Mouse (Mus musculus) heart, embryonic 12.5 days (tissue): ENCODE data around the gene Birc5. TPM values are rescaled to one million over a fixed set of nuclear protein-coding genes. Genes with fewer than 3 reads are reported as not detected.

Experiments
- ATAC-seq: fragments of 200-750 bp; cut with Nextera tagmentation; 2 replicates; pipeline ENCODE4 v1.8.0; 2017; ENCODE audit warnings: moderate TSS enrichment, moderate library complexity; ENCODE audit not compliant: insufficient number of reproducible peaks, low FRiP score
- H3K27ac ChIP-seq: fragments of 300-500 bp; sonication (generic); 2 replicates; pipeline ENCODE4 v1.5.1; 2016; ENCODE audit warnings: mild to moderate bottlenecking, moderate library complexity; ENCODE audit not compliant: poor library complexity, severe bottlenecking
- H3K27me3 ChIP-seq: fragments of 300-500 bp; sonication (generic); replicated peaks from 2 replicates; pipeline ENCODE4 v1.6.1; 2016; ENCODE audit warnings: mild to moderate bottlenecking, moderate library complexity
- H3K36me3 ChIP-seq: fragments of 300-500 bp; sonication (generic); 2 replicates; pipeline ENCODE4 v1.6.1; 2016; ENCODE audit warnings: mild to moderate bottlenecking, moderate library complexity
- H3K4me1 ChIP-seq: fragments of 300-500 bp; sonication (generic); replicated peaks from 2 replicates; pipeline ENCODE4 v1.6.1; 2016; ENCODE audit warnings: mild to moderate bottlenecking
- H3K4me2 ChIP-seq: fragments of 300-500 bp; sonication (generic); 2 replicates; pipeline ENCODE4 v1.6.1; 2016; ENCODE audit warnings: mild to moderate bottlenecking, moderate library complexity
- H3K4me3 ChIP-seq: fragments of 300-500 bp; sonication (generic); 2 replicates; pipeline ENCODE4 v1.5.1; 2016; ENCODE audit warnings: mild to moderate bottlenecking
- H3K9ac ChIP-seq: fragments of 300-500 bp; sonication (generic); 2 replicates; pipeline ENCODE4 v1.6.1; 2016; ENCODE audit warnings: mild to moderate bottlenecking, moderate library complexity
- H3K9me3 ChIP-seq: fragments of 300-500 bp; sonication (generic); replicated peaks from 2 replicates; pipeline ENCODE4 v1.6.1; 2016; ENCODE audit warnings: mild to moderate bottlenecking, moderate library complexity
- WGBS: fragments of 180-500 bp; shearing (Covaris S2); methylation state at CpG from one replicate; pipeline ENCODE4 v1.1.7; 2016; 5-methylcytosine and 5-hydroxymethylcytosine counted together
- polyA plus RNA-seq: library from polyadenylated mRNA; unstranded; fragments of >200 nt; fragmentation: Nextera tagmentation; extraction: Ambion mirVana; gene quantifications from 2 replicates; pipeline ENCODE4 v1.2.1, GENCODE M21; 2016

The Birc5 gene
- polyA plus RNA-seq, 1 experiment from 2014 or later: 250 TPM

GRCm38 (mm10) chr11:117886000-117886399, 36.9 kb downstream of the Birc5 start:
- Histone ChIP-seq H3K4me3 (no peak overlapping the region), H3K4me2 (no peak overlapping the region), H3K36me3 (no peaks in the 10 kb centered on the region), H3K9me3 (no peaks in the 10 kb centered on the region), H3K4me1 (peaks cover 56% of the 10 kb centered on the region), H3K27me3 (0 out of 2 replicates have a peak, but pooled peaks cover 11% of the 10 kb centered on the region), H3K27ac (no peak overlapping the region), H3K9ac (no peak overlapping the region)
- ATAC-seq: no peak
- 47% methylated on average over 5 of the region's 5 CpGs for WGBS

- peaks cover 44% of the 10 kb centered on the region for H3K4me1 ChIP-seq
- H3K9me3 ChIP-seq: no peaks in the 10 kb centered on the region
- ATAC-seq: no peak
- 0 out of 2 replicates have a peak, but pooled peaks cover 16% of the 10 kb centered on the region for H3K27me3 ChIP-seq
- peak overlapping the region; percentile 65 for H3K4me2 ChIP-seq
- peak overlapping the region; percentile 35 for H3K4me3 ChIP-seq
- WGBS: 25% methylated on average over 20 of the region's 20 CpGs
- no peaks in the 10 kb centered on the region for H3K36me3 ChIP-seq
- no peak overlapping the region for H3K27ac ChIP-seq
- H3K9ac ChIP-seq: peak overlapping the region; percentile 55
These were observed 39.3 kb downstream of the Birc5 start for GRCm38 (mm10) chr11:117888168-117888852.

GRCm38 (mm10) chr11:117888853-117889822, 40.1 kb downstream of the Birc5 start:
- no peak for ATAC-seq
- no peak overlapping the region for H3K27ac ChIP-seq
- H3K9ac ChIP-seq: peak overlapping the region; percentile 55
- H3K36me3 ChIP-seq: no peaks in the 10 kb centered on the region
- H3K4me1 ChIP-seq: peaks cover 44% of the 10 kb centered on the region
- 8% methylated on average over 30 of the region's 33 CpGs for WGBS
- peak overlapping the region; percentile 35 for H3K4me3 ChIP-seq
- 0 out of 2 replicates have a peak, but pooled peaks cover 16% of the 10 kb centered on the region for H3K27me3 ChIP-seq
- H3K4me2 ChIP-seq: peak overlapping the region; percentile 65
- no peaks in the 10 kb centered on the region for H3K9me3 ChIP-seq

GRCm38 (mm10) chr11:117889887-117890340, 40.9 kb downstream of the Birc5 start:
- no peak for ATAC-seq

GRCm38 (mm10) chr11:117890519-117891282, 41.6 kb downstream of the Birc5 start:
- 0 out of 2 replicates have a peak, but pooled peaks cover 16% of the 10 kb centered on the region for H3K27me3 ChIP-seq
- peak overlapping the region; percentile 3; the same call in 1 of the 2 replicates for H3K4me2 ChIP-seq
- H3K36me3 ChIP-seq: no peaks in the 10 kb centered on the region
- 14% methylated on average over 13 of the region's 13 CpGs for WGBS
- peaks cover 44% of the 10 kb centered on the region for H3K4me1 ChIP-seq
- no peak; the same call in 1 of the 2 replicates for ATAC-seq
- no peak overlapping the region for H3K4me3 ChIP-seq
- no peak overlapping the region for H3K27ac ChIP-seq
- H3K9ac ChIP-seq: peak overlapping the region; percentile 4
- no peaks in the 10 kb centered on the region for H3K9me3 ChIP-seq

More at GRCm38 (mm10) chr11:117889887-117890340, 40.9 kb downstream of the Birc5 start:
- H3K4me1 ChIP-seq: peaks cover 44% of the 10 kb centered on the region
- peak overlapping the region; percentile 65 for H3K4me2 ChIP-seq
- no peak overlapping the region for H3K27ac ChIP-seq
- no peaks in the 10 kb centered on the region for H3K36me3 ChIP-seq
- peak overlapping the region; percentile 55 for H3K9ac ChIP-seq
- H3K9me3 ChIP-seq: no peaks in the 10 kb centered on the region
- 0 out of 2 replicates have a peak, but pooled peaks cover 16% of the 10 kb centered on the region for H3K27me3 ChIP-seq
- 16% methylated on average over 11 of the region's 11 CpGs for WGBS
- no peak overlapping the region for H3K4me3 ChIP-seq

GRCm38 (mm10) chr11:117891581-117892175, 42.6 kb downstream of the Birc5 start:
- Histone ChIP-seq H3K4me1 (peaks cover 39% of the 10 kb centered on the region), H3K4me3 (no peak overlapping the region), H3K27me3 (0 out of 2 replicates have a peak, but pooled peaks cover 16% of the 10 kb centered on the region), H3K9ac (peak overlapping the region; percentile 4; the same call in 1 of the 2 replicates), H3K27ac (no peak overlapping the region), H3K9me3 (no peaks in the 10 kb centered on the region), H3K4me2 (no peak overlapping the region), H3K36me3 (no peaks in the 10 kb centered on the region)
- WGBS: 88% methylated on average over 19 of the region's 19 CpGs
- no peak for ATAC-seq

DNA sequence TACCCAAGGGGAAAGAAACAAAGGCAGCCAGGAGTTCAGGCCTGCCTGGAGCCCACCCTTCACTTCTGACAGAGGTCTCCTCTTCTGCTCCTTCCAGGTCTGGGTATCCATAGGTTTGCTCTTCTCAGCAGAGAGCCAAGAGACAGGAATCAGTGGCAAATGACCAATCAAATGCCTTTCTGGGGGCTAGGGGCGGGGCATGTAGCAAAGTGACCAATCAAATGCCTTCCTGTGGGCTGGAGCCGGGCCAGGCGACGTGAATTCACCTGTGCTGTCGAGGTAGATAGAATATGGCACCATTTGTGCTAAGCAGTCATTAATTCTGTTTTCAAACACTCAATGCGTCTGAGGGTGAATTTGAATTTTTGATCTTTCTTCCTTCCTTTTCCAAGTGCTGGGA, 43.1 kb downstream of the Birc5 start:
- Histone ChIP-seq H3K4me2 (no peak overlapping the region), H3K4me1 (peaks cover 41% of the 10 kb centered on the region), H3K9ac (no peak overlapping the region), H3K27ac (no peak overlapping the region), H3K9me3 (no peaks in the 10 kb centered on the region), H3K36me3 (no peaks in the 10 kb centered on the region), H3K4me3 (no peak overlapping the region), H3K27me3 (0 out of 2 replicates have a peak, but pooled peaks cover 16% of the 10 kb centered on the region)
- ATAC-seq: no peak
- 61% methylated on average over 6 of the region's 6 CpGs for WGBS

GRCm38 (mm10) chr11:117894676-117895075, 45.6 kb downstream of the Birc5 start:
- Histone ChIP-seq H3K4me1 (peaks cover 27% of the 10 kb centered on the region), H3K27ac (no peak overlapping the region), H3K36me3 (no peaks in the 10 kb centered on the region), H3K9ac (no peak overlapping the region), H3K9me3 (no peaks in the 10 kb centered on the region), H3K4me3 (no peak overlapping the region), H3K4me2 (no peak overlapping the region), H3K27me3 (0 out of 2 replicates have a peak, but pooled peaks cover 7% of the 10 kb centered on the region)
- WGBS: 57% methylated on average over 10 of the region's 10 CpGs
- ATAC-seq: no peak

DNA sequence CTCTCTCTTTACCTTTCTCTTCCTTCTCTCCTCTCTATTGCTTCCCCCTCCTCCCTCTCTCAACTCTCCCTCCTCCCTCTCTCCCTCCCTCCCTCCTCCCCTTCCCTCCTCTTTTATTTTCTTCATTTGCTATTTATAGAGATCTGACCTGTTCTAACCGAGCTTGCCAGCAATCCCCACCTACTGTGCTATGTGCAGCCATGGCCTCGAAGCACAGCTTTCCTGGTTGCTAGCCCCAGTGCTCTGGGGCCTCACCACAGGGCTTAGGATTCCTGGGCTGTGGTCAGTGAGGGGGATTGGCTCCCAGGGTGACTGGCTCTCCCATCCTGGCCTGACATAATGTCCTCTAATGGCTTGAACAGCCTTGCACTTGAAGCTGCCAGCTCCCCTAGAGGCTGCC, 47.5 kb downstream of the Birc5 start:
- Histone ChIP-seq H3K9ac (no peak overlapping the region), H3K4me1 (peaks cover 8% of the 10 kb centered on the region; the same call in 1 of the 2 replicates), H3K27ac (no peak overlapping the region), H3K4me3 (no peak overlapping the region), H3K36me3 (no peaks in the 10 kb centered on the region), H3K27me3 (0 out of 2 replicates have a peak, but pooled peaks cover 5% of the 10 kb centered on the region), H3K9me3 (peaks cover 4% of the 10 kb centered on the region; the same call in 1 of the 2 replicates), H3K4me2 (no peak overlapping the region)
- ATAC-seq: no peak; the same call in 1 of the 2 replicates
- WGBS: 24% methylated on average over 2 of the region's 2 CpGs

- WGBS: 68% methylated on average over 2 of the region's 2 CpGs
- Histone ChIP-seq H3K4me1 (no peaks in the 10 kb centered on the region), H3K9me3 (peaks cover 4% of the 10 kb centered on the region; the same call in 1 of the 2 replicates), H3K9ac (no peak overlapping the region), H3K27me3 (no peaks in the 10 kb centered on the region), H3K27ac (no peak overlapping the region), H3K4me2 (no peak overlapping the region), H3K4me3 (no peak overlapping the region), H3K36me3 (no peaks in the 10 kb centered on the region)
- peak; percentile 45; the same call in 1 of the 2 replicates for ATAC-seq
These were observed 53.2 kb downstream of the Birc5 start for GRCm38 (mm10) chr11:117902282-117902681.
